Mouse (Mus musculus) MEL (cell line): ENCODE data around the gene Otof. TPM values are rescaled to one million over a fixed set of nuclear protein-coding genes. Genes with fewer than 3 reads are reported as not detected.

Source experiments
- DNase-seq: peaks from one replicate; pipeline ENCODE4 v3.0.0; 2011; ENCODE audit warnings: low read depth, low spot score
- H3K27ac ChIP-seq: 2 replicates; pipeline ENCODE4 v1.5.1; 2012; ENCODE audit warnings: low read depth, mild to moderate bottlenecking, control low read depth, low read length, moderate library complexity; ENCODE audit not compliant: control insufficient read depth
- H3K27me3 ChIP-seq, 2 experiments: fragments of 150-350 bp in 1 of 2; sonication (generic) in 1 of 2; 2 replicates each; pipeline ENCODE4 v1.6.1; 2012; ENCODE audit warnings: low read length in 2 of 2, mild to moderate bottlenecking in 2 of 2, improper control_type of control experiment in 1 of 2, moderate library complexity in 1 of 2; ENCODE audit not compliant: insufficient read depth in 2 of 2, control insufficient read depth in 1 of 2
- H3K36me3 ChIP-seq, 2 experiments: 2 replicates each; pipeline ENCODE4 v1.6.1; 2012 to 2014; ENCODE audit warnings: low read length in 2 of 2, improper control_type of control experiment in 1 of 2, inconsistent platforms in 1 of 2, mild to moderate bottlenecking in 1 of 2; ENCODE audit not compliant: insufficient read depth in 2 of 2, control insufficient read depth in 1 of 2
- H3K4me1 ChIP-seq, 2 experiments: fragments of 150-350 bp in 1 of 2; sonication (generic) in 1 of 2; 2 replicates each; pipeline ENCODE4 v1.6.1; 2012; ENCODE audit warnings: low read length in 2 of 2, improper control_type of control experiment in 1 of 2, mild to moderate bottlenecking in 1 of 2; ENCODE audit not compliant: insufficient read depth in 2 of 2, control insufficient read depth in 1 of 2
- H3K4me3 ChIP-seq, 2 experiments: fragments of 150-350 bp in 1 of 2; sonication (generic) in 1 of 2; 2 replicates each; pipeline ENCODE4 v1.5.1; 2012; ENCODE audit warnings: low read depth in 2 of 2, low read length in 2 of 2, mild to moderate bottlenecking in 2 of 2, moderate library complexity in 2 of 2, control low read depth in 1 of 2, improper control_type of control experiment in 1 of 2; ENCODE audit not compliant: control insufficient read depth in 1 of 2, insufficient read depth in 1 of 2
- H3K79me2 ChIP-seq: 2 replicates; pipeline ENCODE4 v1.6.1; 2012; ENCODE audit warnings: mild to moderate bottlenecking, low read length, moderate library complexity; ENCODE audit not compliant: control insufficient read depth, poor library complexity, insufficient read depth
- H3K9ac ChIP-seq: 2 replicates; pipeline ENCODE4 v1.6.1; 2012; ENCODE audit warnings: low read depth, mild to moderate bottlenecking, control low read depth, low read length, moderate library complexity; ENCODE audit not compliant: control insufficient read depth, poor library complexity, severe bottlenecking
- H3K9me3 ChIP-seq: fragments of 150-350 bp; sonication (generic); replicated peaks from 2 replicates; pipeline ENCODE4 v1.6.1; 2012; ENCODE audit warnings: mild to moderate bottlenecking, low read length, improper control_type of control experiment, moderate library complexity; ENCODE audit not compliant: insufficient read depth
- CTCF ChIP-seq, 3 experiments: IDR thresholded peaks in 2 of 3; conservative IDR thresholded peaks in 1 of 3; 2 replicates each; pipeline ENCODE4 v1.5.1; 2011 to 2012; ENCODE audit warnings: low read length in 3 of 3, low read depth in 2 of 3, mild to moderate bottlenecking in 2 of 3, improper control_type of control experiment in 1 of 3, inconsistent platforms in 1 of 3, mixed read lengths in 1 of 3, moderate library complexity in 1 of 3; ENCODE audit not compliant: control insufficient read depth in 1 of 3, insufficient read depth in 1 of 3, poor library complexity in 1 of 3, severe bottlenecking in 1 of 3
- EP300 ChIP-seq, 2 experiments: IDR thresholded peaks; 2 replicates each; pipeline ENCODE4 v1.6.1; 2011; ENCODE audit warnings: improper control_type of control experiment in 2 of 2, low read length in 2 of 2, low read depth in 1 of 2, mild to moderate bottlenecking in 1 of 2
- ETS1 ChIP-seq: IDR thresholded peaks from 2 replicates; pipeline ENCODE4 v1.6.1; 2012; ENCODE audit warnings: low read depth, mild to moderate bottlenecking, inconsistent platforms, low read length, improper control_type of control experiment, moderate library complexity
- GABPA ChIP-seq: IDR thresholded peaks from 2 replicates; pipeline ENCODE4 v1.6.1; 2012; ENCODE audit warnings: low read depth, mild to moderate bottlenecking, inconsistent platforms, low read length, improper control_type of control experiment, moderate library complexity
- GATA1 ChIP-seq: IDR thresholded peaks from 2 replicates; pipeline ENCODE4 v1.6.1; 2011; ENCODE audit warnings: low read depth, low read length, improper control_type of control experiment
- HCFC1 ChIP-seq: IDR thresholded peaks from 2 replicates; pipeline ENCODE4 v1.6.1; 2012; ENCODE audit warnings: low read depth, mild to moderate bottlenecking, inconsistent platforms, low read length, improper control_type of control experiment, moderate library complexity
- JUND ChIP-seq: IDR thresholded peaks from 2 replicates; pipeline ENCODE4 v1.6.1; 2011; ENCODE audit warnings: low read depth, mild to moderate bottlenecking, improper control_type of control experiment, low read length
- KAT2A ChIP-seq: conservative IDR thresholded peaks from 2 replicates; pipeline ENCODE4 v1.6.1; 2012; ENCODE audit warnings: low read depth, low read length, improper control_type of control experiment, inconsistent platforms
- MAX ChIP-seq: IDR thresholded peaks from 2 replicates; pipeline ENCODE4 v1.6.1; 2011; ENCODE audit warnings: low read length, improper control_type of control experiment
- MAZ ChIP-seq: IDR thresholded peaks from 2 replicates; pipeline ENCODE4 v1.6.1; 2012; ENCODE audit warnings: low read depth, mild to moderate bottlenecking, inconsistent platforms, low read length, improper control_type of control experiment
- MEF2A ChIP-seq: IDR thresholded peaks from 2 replicates; pipeline ENCODE4 v1.6.1; 2014; ENCODE audit warnings: low read depth, mild to moderate bottlenecking, inconsistent platforms, low read length, improper control_type of control experiment; ENCODE audit not compliant: poor library complexity, insufficient replicate concordance, severe bottlenecking; ENCODE audit errors: extremely low read depth
- MYB ChIP-seq: IDR thresholded peaks from 2 replicates; pipeline ENCODE4 v1.6.1; 2011; ENCODE audit warnings: mild to moderate bottlenecking, low read depth, low read length, improper control_type of control experiment
- MYC ChIP-seq: IDR thresholded peaks from 2 replicates; pipeline ENCODE4 v1.6.1; 2011; ENCODE audit warnings: low read depth, mild to moderate bottlenecking, low read length, improper control_type of control experiment, moderate library complexity
- NRF1 ChIP-seq: IDR thresholded peaks from 2 replicates; pipeline ENCODE4 v1.6.1; 2014; ENCODE audit warnings: low read depth, mild to moderate bottlenecking, inconsistent platforms, low read length, improper control_type of control experiment, moderate library complexity; ENCODE audit not compliant: poor library complexity, insufficient read depth, severe bottlenecking
- RCOR1 ChIP-seq: IDR thresholded peaks from 2 replicates; pipeline ENCODE4 v1.6.1; 2012; ENCODE audit warnings: low read depth, mild to moderate bottlenecking, inconsistent platforms, low read length, improper control_type of control experiment
- SIN3A ChIP-seq: IDR thresholded peaks from 2 replicates; pipeline ENCODE4 v1.6.1; 2012; ENCODE audit warnings: low read length, improper control_type of control experiment, inconsistent platforms
- SMC3 ChIP-seq: IDR thresholded peaks from 2 replicates; pipeline ENCODE4 v1.6.1; 2011; ENCODE audit warnings: low read depth, low read length, improper control_type of control experiment
- TAL1 ChIP-seq: IDR thresholded peaks from 2 replicates; pipeline ENCODE4 v1.6.1; 2012; ENCODE audit warnings: mild to moderate bottlenecking, inconsistent platforms, low read length, moderate library complexity, mixed read lengths
- TBP ChIP-seq: IDR thresholded peaks from 2 replicates; pipeline ENCODE4 v1.8.0; 2011; ENCODE audit warnings: low read depth, low read length, improper control_type of control experiment
- TCF12 ChIP-seq: IDR thresholded peaks from 2 replicates; pipeline ENCODE4 v1.6.1; 2014; ENCODE audit warnings: low read depth, mild to moderate bottlenecking, inconsistent platforms, low read length, improper control_type of control experiment, moderate library complexity
- USF2 ChIP-seq, 2 experiments: IDR thresholded peaks; 2 replicates each; pipeline ENCODE4 v1.6.1; 2011 to 2012; ENCODE audit warnings: improper control_type of control experiment in 2 of 2, low read length in 2 of 2, borderline replicate concordance in 1 of 2, inconsistent platforms in 1 of 2, low read depth in 1 of 2, mild to moderate bottlenecking in 1 of 2; ENCODE audit not compliant: insufficient read depth in 1 of 2
- ZC3H11A ChIP-seq: IDR thresholded peaks from 2 replicates; pipeline ENCODE4 v1.6.1; 2012; ENCODE audit warnings: low read depth, mild to moderate bottlenecking, inconsistent platforms, low read length, improper control_type of control experiment
- ZKSCAN1 ChIP-seq: IDR thresholded peaks from 2 replicates; pipeline ENCODE4 v1.6.1; 2012; ENCODE audit warnings: low read depth, mild to moderate bottlenecking, inconsistent platforms, low read length, improper control_type of control experiment, moderate library complexity
- ZMIZ1 ChIP-seq: IDR thresholded peaks from 2 replicates; pipeline ENCODE4 v1.6.1; 2012; ENCODE audit warnings: low read depth, mild to moderate bottlenecking, inconsistent platforms, low read length, improper control_type of control experiment, moderate library complexity
- polyA plus RNA-seq, 2 experiments: library from polyadenylated mRNA; stranded (reverse) in 1 of 2; unstranded in 1 of 2; fragments of >175 nt in 1 of 2; fragments of >200 nt in 1 of 2; gene quantifications; 2 replicates each; pipeline versions ENCODE4 v1.2.1 to v1.2.4; 2012; ENCODE audit warnings: low replicate concordance in 2 of 2, low read depth in 1 of 2; ENCODE audit not compliant: insufficient read length in 2 of 2, insufficient read depth in 1 of 2, missing spikeins in 1 of 2
- total RNA-seq: library from RNA; depleted of rRNA; stranded (reverse); fragments of 300-350 nt; gene quantifications from 2 replicates; pipeline ENCODE4 v1.2.3, GENCODE M21; 2012

Otof gene
- total and polyA plus RNA-seq, 3 experiments = 0.01 TPM; not detected in 2

DNA sequence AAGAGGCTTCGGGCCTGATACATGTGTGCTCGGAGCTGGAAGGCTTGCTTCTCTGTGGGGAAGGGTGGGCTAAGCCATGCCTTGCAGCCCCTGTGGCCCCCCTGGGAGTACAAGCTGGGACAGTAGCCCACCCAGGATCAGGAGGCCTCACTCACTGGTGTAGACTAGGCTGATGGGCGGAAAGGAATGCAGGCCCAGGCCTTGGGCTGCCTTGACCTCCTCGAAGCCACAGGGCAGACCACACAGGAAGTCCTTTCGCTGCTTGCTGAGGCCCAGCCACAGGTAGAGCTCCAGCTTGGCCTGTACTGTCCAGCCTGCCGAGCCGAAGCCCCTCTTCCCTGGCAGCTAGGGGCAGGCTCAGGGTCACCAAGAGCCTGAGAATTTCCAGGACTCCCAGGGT lies 78.9 kb downstream of the Otof start:
- H3K9me3 ChIP-seq = no peaks in the 10 kb centered on the region
- no peak overlapping the region for H3K4me3 ChIP-seq
- H3K4me1 ChIP-seq = no peaks in the 10 kb centered on the region
- peaks cover 3 to 8% of the 10 kb centered on the region in 2 experiments; a peak in 3 of 4 replicates for H3K27me3 ChIP-seq
- H3K9ac ChIP-seq = no peak overlapping the region
- no peak for DNase-seq
- TF ChIP-seq JUND = no peak
- no peak for TF ChIP-seq GABPA
- TF ChIP-seq HCFC1 = no peak
- TF ChIP-seq TCF12 = no peak
- no peak for TF ChIP-seq TBP
- no peak for TF ChIP-seq ZC3H11A
- TF ChIP-seq ZMIZ1 = no peak
- no peak for TF ChIP-seq KAT2A
- no peak for TF ChIP-seq ZKSCAN1
- TF ChIP-seq TAL1 = no peak
- TF ChIP-seq GATA1 = no peak
- TF ChIP-seq ETS1 = no peak
- no peak for TF ChIP-seq MEF2A
- no peak for TF ChIP-seq RCOR1
- no peak for TF ChIP-seq SMC3
- TF ChIP-seq MAX = no peak
- TF ChIP-seq CTCF (IDR thresholded peaks at IDR 0.05 in 2 of 3, conservative IDR thresholded peaks at IDR 0.05 in 1 of 3; ENCODE audit: control insufficient read depth in 1 of 3, insufficient read depth in 1 of 3, low read depth in 2 of 3, low read length in 3 of 3, poor library complexity in 1 of 3, severe bottlenecking in 1 of 3) = no peak
- no peak for TF ChIP-seq MYC
- TF ChIP-seq SIN3A = no peak
- H3K27ac ChIP-seq = no peak overlapping the region
- no peaks in the 10 kb centered on the region for H3K79me2 ChIP-seq
- H3K36me3 ChIP-seq = no peaks in the 10 kb centered on the region

DNA sequence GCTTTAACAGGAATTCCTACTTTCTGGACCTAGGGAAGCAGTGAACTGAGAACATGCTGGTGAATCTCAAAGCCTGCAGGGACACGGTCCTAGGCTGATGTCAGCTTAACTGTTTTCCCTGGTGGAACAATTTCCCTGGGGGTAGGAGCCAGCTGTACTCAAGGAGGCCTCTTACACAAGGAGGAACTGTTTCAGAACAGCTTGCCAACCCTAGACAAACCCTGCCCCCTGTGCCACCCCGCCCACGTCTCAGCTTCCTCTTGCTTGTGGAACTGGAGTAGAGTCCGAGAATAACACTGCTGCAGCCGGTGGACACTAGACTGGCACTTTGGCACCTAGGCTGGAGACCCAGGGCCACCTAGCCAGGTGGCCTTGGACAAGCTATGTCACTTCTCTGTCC lies 92.3 kb downstream of the Otof start:
- no peak overlapping the region for H3K4me3 ChIP-seq
- H3K9me3 ChIP-seq = no peaks in the 10 kb centered on the region
- no peak overlapping the region for H3K9ac ChIP-seq
- TF ChIP-seq KAT2A (no peak), EP300 (IDR thresholded peaks at IDR 0.05; ENCODE audit: low read depth in 1 of 2, low read length in 2 of 2) (no peak), MYB (no peak), NRF1 (no peak), HCFC1 (no peak), MAZ (no peak), ZC3H11A (no peak), USF2 (IDR thresholded peaks at IDR 0.05; ENCODE audit: borderline replicate concordance in 1 of 2, insufficient read depth in 1 of 2, low read depth in 1 of 2, low read length in 2 of 2) (no peak), JUND (no peak)
- TF ChIP-seq, all 39 proteins: peak for 0
- no peaks in the 10 kb centered on the region for H3K79me2 ChIP-seq
- H3K4me1 ChIP-seq = peaks cover 0 to 18% of the 10 kb centered on the region in 2 experiments; a peak in 3 of 4 replicates
- peaks cover 0 to 3% of the 10 kb centered on the region in 2 experiments; a peak in 1 of 4 replicates for H3K36me3 ChIP-seq
- H3K27me3 ChIP-seq = peaks cover 5 to 12% of the 10 kb centered on the region in 2 experiments
- no peak overlapping the region for H3K27ac ChIP-seq
- DNase-seq = peak; percentile 58
